Mouse (Mus musculus): ENCODE results near the gene Fxyd2. TPM values are rescaled to one million over a fixed set of nuclear protein-coding genes. Genes with fewer than 3 reads are reported as not detected.

The Fxyd2 gene
- polyA plus RNA-seq, 1 experiment from 2014 or later: 2,959 TPM

DNA sequence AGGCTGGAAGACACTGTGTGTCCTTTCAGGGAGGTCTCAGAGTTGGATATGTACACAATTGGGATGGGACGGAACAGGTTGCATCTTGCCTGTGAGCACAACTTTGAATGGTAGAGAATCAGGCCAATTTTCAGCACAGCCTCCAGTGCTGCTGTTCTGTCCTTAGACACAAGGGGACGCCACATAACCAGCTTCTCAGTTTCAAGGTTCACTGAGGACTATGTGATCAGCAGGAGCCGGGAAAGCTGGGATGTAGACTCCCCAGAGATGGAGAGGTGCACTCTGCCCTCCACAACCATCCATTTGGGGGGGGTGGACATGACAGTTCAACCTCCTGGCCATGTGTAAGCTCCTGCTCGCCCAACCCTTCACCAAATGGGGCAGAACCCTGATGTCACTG lies 16.4 kb downstream of the Fxyd2 start:
- no peaks in the 10 kb centered on the region for H3K27me3 ChIP-seq (ENCODE audit: insufficient read depth, low read length)
- ATAC-seq (replicated peaks; ENCODE audit: low FRiP score, low read depth) (no peak), DNase-seq (ENCODE audit: low spot score) (peak; percentile 50)
- no peak overlapping the region for H3K4me2 ChIP-seq (ENCODE audit: low read length)
- H3K4me3 ChIP-seq (replicated peaks; ENCODE audit: low read depth, low read length): no peak overlapping the region
- TF ChIP-seq CTCF (IDR thresholded peaks at IDR 0.05; ENCODE audit: low read depth): peak; percentile 84
- no peaks in the 10 kb centered on the region for H3K4me1 ChIP-seq (replicated peaks; ENCODE audit: insufficient read depth, low read length)
- 36% methylated on average over 4 of the region's 4 CpGs for WGBS
- no peaks in the 10 kb centered on the region for H3K36me3 ChIP-seq (ENCODE audit: insufficient read depth, low read length)
- H3K9ac ChIP-seq (ENCODE audit: low read depth, low read length): no peak overlapping the region
- H3K27ac ChIP-seq: no peak overlapping the region
- H3K9me3 ChIP-seq (replicated peaks; ENCODE audit: low read length): no peaks in the 10 kb centered on the region

GRCm38 (mm10) chr9:45417245-45417644 lies 17.8 kb downstream of the Fxyd2 start:
- 20% methylated on average over 8 of the region's 8 CpGs for WGBS

DNA sequence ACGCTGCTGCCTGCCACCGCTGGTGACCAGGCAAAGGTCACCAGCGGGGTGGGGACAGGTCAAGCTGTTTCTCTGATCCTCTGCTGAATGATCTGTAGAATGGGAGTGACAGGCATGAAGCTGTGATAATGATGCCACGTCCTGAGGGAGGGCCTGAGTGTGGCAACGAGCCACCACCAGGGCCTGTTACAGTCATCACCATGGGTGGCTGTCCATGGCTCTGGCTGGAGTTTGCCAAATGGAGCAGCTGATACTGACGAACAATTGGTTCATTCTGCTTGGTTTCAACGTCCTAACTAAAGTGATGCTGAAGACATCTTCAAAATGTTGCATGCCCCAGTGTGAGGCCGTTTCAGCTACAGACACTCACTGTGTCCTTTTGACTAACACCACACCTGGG lies 18.8 kb downstream of the Fxyd2 start:
- no peak overlapping the region for H3K27ac ChIP-seq

More at GRCm38 (mm10) chr9:45417245-45417644, 17.8 kb downstream of the Fxyd2 start:
- Histone ChIP-seq H3K4me3 (replicated peaks; ENCODE audit: low read depth, low read length) (no peak overlapping the region), H3K9ac (ENCODE audit: low read depth, low read length) (peak overlapping the region; percentile 35), H3K27me3 (ENCODE audit: insufficient read depth, low read length) (no peaks in the 10 kb centered on the region), H3K4me1 (replicated peaks; ENCODE audit: insufficient read depth, low read length) (no peaks in the 10 kb centered on the region), H3K27ac (no peak overlapping the region), H3K9me3 (replicated peaks; ENCODE audit: low read length) (no peaks in the 10 kb centered on the region), H3K36me3 (ENCODE audit: insufficient read depth, low read length) (no peaks in the 10 kb centered on the region), H3K4me2 (ENCODE audit: low read length) (peak overlapping the region; percentile 37)
- peak; percentile 84 for TF ChIP-seq CTCF (IDR thresholded peaks at IDR 0.05; ENCODE audit: low read depth)
- DNase-seq (ENCODE audit: low spot score) (peak; percentile 70), ATAC-seq (replicated peaks; ENCODE audit: low FRiP score, low read depth) (no peak)

GRCm38 (mm10) chr9:45421209-45421608 lies 21.7 kb downstream of the Fxyd2 start:
- Histone ChIP-seq H3K36me3 (ENCODE audit: insufficient read depth, low read length) (no peaks in the 10 kb centered on the region), H3K4me2 (ENCODE audit: low read length) (no peak overlapping the region), H3K9me3 (replicated peaks; ENCODE audit: low read length) (no peaks in the 10 kb centered on the region), H3K9ac (ENCODE audit: low read depth, low read length) (no peak overlapping the region), H3K27me3 (ENCODE audit: insufficient read depth, low read length) (no peaks in the 10 kb centered on the region), H3K4me1 (replicated peaks; ENCODE audit: insufficient read depth, low read length) (no peaks in the 10 kb centered on the region), H3K4me3 (replicated peaks; ENCODE audit: low read depth, low read length) (no peak overlapping the region), H3K27ac (no peak overlapping the region)
- no peak for DNase-seq (ENCODE audit: low spot score)
- no peak for ATAC-seq (replicated peaks; ENCODE audit: low FRiP score, low read depth)
- 67% methylated on average over 8 of the region's 8 CpGs for WGBS
- peak; percentile 51 for TF ChIP-seq CTCF (IDR thresholded peaks at IDR 0.05; ENCODE audit: low read depth)

More for the DNA sequence above, 18.8 kb downstream of the Fxyd2 start:
- H3K4me2 ChIP-seq (ENCODE audit: low read length): no peak overlapping the region
- H3K27me3 ChIP-seq (ENCODE audit: insufficient read depth, low read length): no peaks in the 10 kb centered on the region
- no peaks in the 10 kb centered on the region for H3K9me3 ChIP-seq (replicated peaks; ENCODE audit: low read length)
- TF ChIP-seq CTCF (IDR thresholded peaks at IDR 0.05; ENCODE audit: low read depth): no peak
- WGBS: 74% methylated on average over 8 of the region's 8 CpGs
- H3K36me3 ChIP-seq (ENCODE audit: insufficient read depth, low read length): no peaks in the 10 kb centered on the region
- H3K4me3 ChIP-seq (replicated peaks; ENCODE audit: low read depth, low read length): no peak overlapping the region
- DNase-seq (ENCODE audit: low spot score) (no peak), ATAC-seq (replicated peaks; ENCODE audit: low FRiP score, low read depth) (no peak)
- no peaks in the 10 kb centered on the region for H3K4me1 ChIP-seq (replicated peaks; ENCODE audit: insufficient read depth, low read length)
- H3K9ac ChIP-seq (ENCODE audit: low read depth, low read length): no peak overlapping the region

DNA sequence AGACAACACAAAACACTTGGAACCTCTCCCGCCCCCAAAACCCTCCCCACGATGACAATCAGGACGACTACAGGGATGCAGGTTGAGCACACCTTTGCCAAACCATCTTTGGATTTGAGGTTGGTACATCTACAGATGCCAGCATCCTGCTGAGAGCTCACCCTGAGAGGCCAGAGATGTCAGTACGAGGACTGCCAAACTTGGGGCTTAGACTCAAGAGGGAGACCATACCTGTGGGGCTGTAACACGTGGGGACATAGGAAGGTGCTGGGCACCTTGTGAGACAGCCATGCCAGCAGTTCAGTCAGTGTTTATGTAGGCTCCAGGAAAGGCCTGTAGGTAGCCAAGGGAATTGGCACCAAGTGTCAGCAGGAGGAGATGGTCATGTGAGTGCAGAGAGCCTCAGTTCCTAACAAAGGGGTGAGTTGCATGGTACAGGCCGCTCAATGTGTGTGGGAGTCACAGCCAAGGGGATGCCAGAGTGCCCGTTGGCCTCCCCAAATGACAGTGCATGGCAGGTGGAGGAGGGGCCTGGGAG lies 23.4 kb downstream of the Fxyd2 start:
- Histone ChIP-seq H3K27me3 (ENCODE audit: insufficient read depth, low read length) (no peaks in the 10 kb centered on the region), H3K4me2 (ENCODE audit: low read length) (no peak overlapping the region), H3K4me3 (replicated peaks; ENCODE audit: low read depth, low read length) (no peak overlapping the region), H3K36me3 (ENCODE audit: insufficient read depth, low read length) (no peaks in the 10 kb centered on the region), H3K9ac (ENCODE audit: low read depth, low read length) (no peak overlapping the region), H3K27ac (no peak overlapping the region), H3K4me1 (replicated peaks; ENCODE audit: insufficient read depth, low read length) (no peaks in the 10 kb centered on the region), H3K9me3 (replicated peaks; ENCODE audit: low read length) (no peaks in the 10 kb centered on the region)
- TF ChIP-seq CTCF (IDR thresholded peaks at IDR 0.05; ENCODE audit: low read depth): no peak
- WGBS: 70% methylated on average over 7 of the region's 7 CpGs
- DNase-seq (ENCODE audit: low spot score): no peak
- ATAC-seq (replicated peaks; ENCODE audit: low FRiP score, low read depth): no peak

DNA sequence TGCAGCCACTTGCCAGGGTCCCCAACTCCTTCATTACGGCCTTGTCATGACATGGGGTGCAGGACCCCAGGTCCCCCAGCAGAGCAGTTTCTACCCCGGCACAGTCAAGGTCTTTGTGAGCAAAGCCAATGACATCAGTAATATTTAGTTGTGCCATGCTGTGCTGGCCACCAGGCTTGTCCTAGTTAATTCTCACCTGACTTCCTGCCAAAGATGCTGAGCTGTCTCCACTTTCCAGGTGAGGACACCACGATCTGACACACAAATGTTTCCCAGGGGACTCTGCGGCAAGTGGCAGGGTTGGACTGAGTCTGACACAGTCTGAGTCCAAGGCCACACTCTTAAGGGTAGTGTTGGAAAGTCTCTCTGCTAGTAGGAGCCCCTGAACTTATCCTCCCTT lies 27.0 kb downstream of the Fxyd2 start, which contains the start of gene Dscaml1:
TSS of gene Dscaml1 (plus strand) at position 173 of the 400 bp plus-strand sequence.
- H3K36me3 ChIP-seq (ENCODE audit: insufficient read depth, low read length): no peaks in the 10 kb centered on the region
- no peak within 1 kb of the TSS for H3K27ac ChIP-seq
- H3K4me3 ChIP-seq (replicated peaks; ENCODE audit: low read depth, low read length): no peak within 1 kb of the TSS
- H3K9me3 ChIP-seq (replicated peaks; ENCODE audit: low read length): no peaks in the 10 kb centered on the region
- H3K9ac ChIP-seq (ENCODE audit: low read depth, low read length): no peak within 1 kb of the TSS
- 87% methylated on average over 4 of the region's 4 CpGs for WGBS
- peaks cover 29% of the 10 kb centered on the region for H3K27me3 ChIP-seq (ENCODE audit: insufficient read depth, low read length)
- DNase-seq (ENCODE audit: low spot score): no peak
- no peak for TF ChIP-seq CTCF (IDR thresholded peaks at IDR 0.05; ENCODE audit: low read depth)
- peaks cover 9% of the 10 kb centered on the region for H3K4me1 ChIP-seq (replicated peaks; ENCODE audit: insufficient read depth, low read length)
- H3K4me2 ChIP-seq (ENCODE audit: low read length): no peak within 1 kb of the TSS
- no peak for ATAC-seq (replicated peaks; ENCODE audit: low FRiP score, low read depth)

DNA sequence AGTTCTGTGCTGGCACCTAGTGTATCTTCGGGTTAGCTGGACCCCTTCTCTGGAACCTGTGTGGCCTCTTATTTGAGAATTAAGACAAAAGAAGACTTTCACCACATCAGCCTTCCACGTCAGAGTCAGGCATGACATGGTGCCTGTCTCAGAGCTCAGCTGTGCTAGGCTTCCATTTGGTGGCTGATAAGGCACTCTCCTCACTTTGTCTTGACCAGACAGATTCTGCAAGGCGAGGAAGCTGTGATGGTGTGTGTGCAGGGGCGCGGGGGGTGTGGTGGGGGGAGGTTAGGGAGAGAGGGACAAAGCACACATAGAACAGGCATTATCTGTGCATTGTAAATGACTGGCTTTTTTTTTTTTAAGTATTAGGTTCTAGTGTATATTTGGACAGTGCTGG lies 29.9 kb downstream of the Fxyd2 start:
- Histone ChIP-seq H3K4me3 (replicated peaks; ENCODE audit: low read depth, low read length) (no peak overlapping the region), H3K36me3 (ENCODE audit: insufficient read depth, low read length) (no peaks in the 10 kb centered on the region), H3K4me1 (replicated peaks; ENCODE audit: insufficient read depth, low read length) (peaks cover 9% of the 10 kb centered on the region), H3K9me3 (replicated peaks; ENCODE audit: low read length) (no peaks in the 10 kb centered on the region), H3K27me3 (ENCODE audit: insufficient read depth, low read length) (peaks cover 43% of the 10 kb centered on the region), H3K4me2 (ENCODE audit: low read length) (no peak overlapping the region), H3K27ac (no peak overlapping the region), H3K9ac (ENCODE audit: low read depth, low read length) (no peak overlapping the region)
- no peak for TF ChIP-seq CTCF (IDR thresholded peaks at IDR 0.05; ENCODE audit: low read depth)
- 32% methylated on average over 5 of the region's 5 CpGs for WGBS
- no peak for ATAC-seq (replicated peaks; ENCODE audit: low FRiP score, low read depth)
- DNase-seq (ENCODE audit: low spot score): no peak

Data from kidney, postnatal 0 days (tissue).